Mouse (Mus musculus): Measurements from ENCODE around the gene Hck.

DNA sequence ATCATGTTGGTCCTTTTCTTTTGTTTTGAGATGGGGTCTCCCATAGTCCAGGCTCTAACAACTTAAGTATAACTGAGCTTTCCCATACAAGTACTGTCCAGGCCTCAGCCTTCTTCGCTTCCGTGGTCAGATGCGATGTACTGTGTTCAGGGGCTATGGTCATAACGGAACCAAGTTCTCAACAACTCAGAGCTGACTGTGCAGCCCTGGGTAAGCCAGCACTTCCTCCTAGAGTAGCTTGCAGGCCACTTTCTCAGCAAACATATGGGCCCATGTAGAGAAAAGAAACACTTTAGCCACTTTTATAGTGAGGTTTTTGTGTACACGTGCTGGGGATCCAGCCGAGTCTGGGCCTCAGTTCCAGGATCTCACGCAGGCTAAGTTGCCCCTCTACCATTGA is 14.4 kb downstream of the Hck start:
- TF ChIP-seq EP300 (IDR thresholded peaks at IDR 0.05; ENCODE audit: insufficient read depth, low read depth, low read length) (no peak), CTCF (IDR thresholded peaks at IDR 0.05) (no peak), POLR2A (IDR thresholded peaks at IDR 0.05; ENCODE audit: insufficient read depth, low read depth, low read length) (no peak)

Data from heart, adult 2 months (tissue).